In the genomic region with DNA sequence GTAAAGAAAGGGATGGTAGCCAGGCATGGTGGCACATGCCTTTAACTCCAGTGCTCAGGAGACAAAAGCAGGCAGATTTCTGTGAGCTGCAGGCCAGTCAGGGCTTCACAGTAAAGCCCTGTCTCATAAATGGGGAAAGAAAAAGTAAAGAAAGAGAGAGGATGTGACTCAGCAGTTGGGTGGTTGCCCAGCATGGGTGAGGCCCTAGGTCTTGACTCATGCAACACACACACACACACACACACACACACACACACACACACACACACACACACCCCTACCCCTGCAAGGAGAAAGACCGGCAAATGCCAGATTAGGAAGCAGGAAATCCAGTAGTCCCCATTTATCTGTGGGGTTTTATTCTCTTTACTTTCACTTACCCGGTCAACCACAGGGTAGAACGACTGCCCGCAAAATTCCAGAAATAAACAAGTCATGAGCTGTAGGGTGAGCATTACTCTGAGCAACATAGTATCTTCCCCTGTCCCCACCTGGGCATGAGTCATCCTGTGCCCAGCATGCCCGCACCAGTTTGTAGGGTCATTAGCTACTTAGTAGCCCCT, we compare ENCODE assay signal across 7 mouse cellular contexts.
A peak's percentile ranks its signal among the peaks of the same experiment; 100 is the strongest.
DNase-seq lines count a peak whose midpoint lies in the region; ATAC-seq and TF ChIP-seq lines count a peak whose summit lies in the region.

No protein-coding gene starts in this region.

- no peak for TF ChIP-seq CTCF in C2C12 (IDR thresholded peaks at IDR 0.05; ENCODE audit: control insufficient read depth, insufficient read depth, insufficient read length)

- no peak overlapping the region for H3K9ac ChIP-seq in intestine, embryonic 16.5 days (ENCODE audit: low read depth, low read length)
- H3K9ac ChIP-seq in lung, embryonic 15.5 days: no peak overlapping the region
- no peak overlapping the region for H3K9ac ChIP-seq in stomach, embryonic 16.5 days (ENCODE audit: low read length)

- no peak overlapping the region for H3K4me2 ChIP-seq in intestine, embryonic 16.5 days (ENCODE audit: low read depth, low read length)
- no peak overlapping the region for H3K4me2 ChIP-seq in lung, embryonic 15.5 days
- 0 out of 2 replicates have a peak overlapping the region, but pooled peaks have one; percentile 17 for H3K4me2 ChIP-seq in stomach, embryonic 16.5 days (ENCODE audit: low read depth, low read length)

- no peak overlapping the region for H3K27ac ChIP-seq in intestine, embryonic 16.5 days (ENCODE audit: low read length)
- H3K27ac ChIP-seq in lung, embryonic 15.5 days: peak overlapping the region; percentile 20
- peak overlapping the region; percentile 90 for H3K27ac ChIP-seq in stomach, embryonic 16.5 days (ENCODE audit: low read length)
- H3K27ac ChIP-seq in forebrain, embryonic 10.5 days: no peak overlapping the region

- no peaks in the 10 kb centered on the region for H3K27me3 ChIP-seq in C2C12 (ENCODE audit: control insufficient read depth, insufficient read depth, insufficient read length)
- no peaks in the 10 kb centered on the region for H3K27me3 ChIP-seq in intestine, embryonic 16.5 days (replicated peaks; ENCODE audit: control insufficient read depth, insufficient read depth, low read length)
- H3K27me3 ChIP-seq in lung, embryonic 15.5 days: no peaks in the 10 kb centered on the region
- no peaks in the 10 kb centered on the region for H3K27me3 ChIP-seq in stomach, embryonic 16.5 days (ENCODE audit: control insufficient read depth, insufficient read depth, low read length)
- H3K27me3 ChIP-seq in forebrain, embryonic 10.5 days (ENCODE audit: poor library complexity, severe bottlenecking): no peaks in the 10 kb centered on the region

- peak; percentile 95 for DNase-seq in Muller cell, postnatal 12 days (ENCODE audit: inconsistent ontology term)
- peak; percentile 66 to 76 for DNase-seq in gastrocnemius, adult 8-10 months (ENCODE audit: low spot score in 2 of 2)
- no peak for DNase-seq in forebrain, embryonic 10.5 days (ENCODE audit: extremely low spot score, low spot score)

- H3K9me3 ChIP-seq in intestine, embryonic 16.5 days (ENCODE audit: control insufficient read depth, low read length): no peaks in the 10 kb centered on the region
- no peaks in the 10 kb centered on the region for H3K9me3 ChIP-seq in lung, embryonic 15.5 days
- no peaks in the 10 kb centered on the region for H3K9me3 ChIP-seq in stomach, embryonic 16.5 days (replicated peaks; ENCODE audit: control insufficient read depth, low read length)
- no peaks in the 10 kb centered on the region for H3K9me3 ChIP-seq in forebrain, embryonic 10.5 days

- H3K36me3 ChIP-seq in C2C12 (ENCODE audit: control insufficient read depth, insufficient read depth): no peaks in the 10 kb centered on the region
- no peaks in the 10 kb centered on the region for H3K36me3 ChIP-seq in intestine, embryonic 16.5 days (ENCODE audit: control insufficient read depth, insufficient read depth, low read length)
- no peaks in the 10 kb centered on the region for H3K36me3 ChIP-seq in lung, embryonic 15.5 days
- no peaks in the 10 kb centered on the region for H3K36me3 ChIP-seq in stomach, embryonic 16.5 days (ENCODE audit: control insufficient read depth, insufficient read depth, low read length)
- no peaks in the 10 kb centered on the region for H3K36me3 ChIP-seq in forebrain, embryonic 10.5 days (replicated peaks)

- H3K4me1 ChIP-seq in intestine, embryonic 16.5 days (ENCODE audit: control insufficient read depth, insufficient read depth, low read length): 0 out of 2 replicates have a peak, but pooled peaks cover 2% of the 10 kb centered on the region
- H3K4me1 ChIP-seq in lung, embryonic 15.5 days: 0 out of 2 replicates have a peak, but pooled peaks cover 2% of the 10 kb centered on the region
- H3K4me1 ChIP-seq in stomach, embryonic 16.5 days (ENCODE audit: control insufficient read depth, insufficient read depth, low read length): peaks cover 3% of the 10 kb centered on the region; the same call in 1 of the 2 replicates
- no peaks in the 10 kb centered on the region for H3K4me1 ChIP-seq in forebrain, embryonic 10.5 days

- peak; percentile 71 for ATAC-seq in intestine, embryonic 16.5 days
- ATAC-seq in lung, embryonic 15.5 days (ENCODE audit: borderline replicate concordance, extremely low read depth, low FRiP score, low TSS enrichment): peak; percentile 40; the same call in 1 of the 2 replicates
- ATAC-seq in stomach, embryonic 16.5 days (ENCODE audit: insufficient read depth, low FRiP score): peak; percentile 84

- 63% methylated on average over 5 of the region's 5 CpGs for WGBS in intestine, embryonic 16.5 days
- WGBS in lung, embryonic 15.5 days: 61% methylated on average over 5 of the region's 5 CpGs
- WGBS in stomach, embryonic 16.5 days: 58% methylated on average over 5 of the region's 5 CpGs
- 91% methylated on average over 5 of the region's 5 CpGs for WGBS in forebrain, embryonic 10.5 days

- peaks cover 26% of the 10 kb centered on the region for H3K79me2 ChIP-seq in C2C12 (ENCODE audit: control insufficient read depth, insufficient read depth)

- H3K4me3 ChIP-seq in C2C12 (ENCODE audit: insufficient read depth, poor library complexity, severe bottlenecking): no peak overlapping the region
- H3K4me3 ChIP-seq in intestine, embryonic 16.5 days (ENCODE audit: low read length): no peak overlapping the region
- no peak overlapping the region for H3K4me3 ChIP-seq in lung, embryonic 15.5 days
- H3K4me3 ChIP-seq in stomach, embryonic 16.5 days (replicated peaks; ENCODE audit: low read length): no peak overlapping the region
- no peak overlapping the region for H3K4me3 ChIP-seq in forebrain, embryonic 10.5 days

- peak overlapping the region; percentile 40 for H3ac ChIP-seq in C2C12 (ENCODE audit: control insufficient read depth, insufficient read length, low read depth)

- peaks cover 3% of the 10 kb centered on the region for H3K79me3 ChIP-seq in C2C12 (ENCODE audit: low read depth)

TF ChIP-seq in C2C12, 6 proteins besides CTCF, POLR2A, EP300 and RAD21:
- no peak for TF ChIP-seq USF1 (IDR thresholded peaks at IDR 0.05; ENCODE audit: low read depth)
- peak; percentile 92 for TF ChIP-seq FOSL1 (IDR thresholded peaks at IDR 0.05; ENCODE audit: insufficient read depth, low read length, poor library complexity, severe bottlenecking)
- no peak for TF ChIP-seq MYOG (IDR thresholded peaks at IDR 0.05; ENCODE audit: control insufficient read depth, extremely low read depth, insufficient read length)
- no peak for TF ChIP-seq CEBPB (IDR thresholded peaks at IDR 0.05; ENCODE audit: low read depth)
- peak; percentile 86 for TF ChIP-seq MAX (IDR thresholded peaks at IDR 0.05)
- TF ChIP-seq MYOD1 (IDR thresholded peaks at IDR 0.05; ENCODE audit: control insufficient read depth, insufficient read length, low read depth): peak; percentile 76

Comparison
In these comparisons a context has a peak if more than half of its experiments do, and no peak if none do; other contexts are left out.
1. H3K27ac ChIP-seq: peak in lung, embryonic 15.5 days (single experiment) and stomach, embryonic 16.5 days (single experiment); none in intestine, embryonic 16.5 days (single experiment) and forebrain, embryonic 10.5 days (single experiment).
2. Peak in every context shown above with its lines, with median percentiles within 50 percentile points of each other: ATAC-seq.